Mouse (Mus musculus): Measurements from ENCODE around the gene Polr2g. TPM values are rescaled to one million over a fixed set of nuclear protein-coding genes. Genes with fewer than 3 reads are reported as not detected.

Gene Polr2g
- polyA plus RNA-seq, 2 experiments = 140 to 153 TPM

DNA sequence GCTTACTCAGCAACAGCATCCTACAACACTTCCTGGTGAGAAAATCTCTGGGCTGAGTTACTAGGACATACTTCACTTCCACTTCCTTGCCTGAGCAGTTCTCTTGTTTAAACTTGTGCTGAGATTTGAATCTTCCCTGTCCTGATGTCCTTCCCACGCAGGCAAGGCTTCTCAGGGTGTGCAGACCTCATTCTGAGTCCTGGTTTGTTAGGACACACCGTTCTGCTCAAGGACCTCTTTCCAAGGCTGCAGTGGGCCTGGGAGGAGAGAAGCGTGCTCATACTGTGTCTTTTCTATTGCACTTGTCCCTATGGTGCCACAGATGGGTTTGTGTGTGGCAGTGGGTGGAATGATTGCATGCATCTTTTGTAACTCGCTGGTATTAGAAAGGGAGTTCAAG lies 34.6 kb upstream of the Polr2g start:
- peaks cover under 1% of the 10 kb centered on the region; the same call in 1 of the 2 replicates for H3K4me1 ChIP-seq (ENCODE audit: control insufficient read depth, insufficient read depth, low read length)
- WGBS = 89% methylated on average over 4 of the region's 4 CpGs
- H3K9me3 ChIP-seq (ENCODE audit: control insufficient read depth, low read length) = no peaks in the 10 kb centered on the region
- no peak overlapping the region for H3K9ac ChIP-seq (ENCODE audit: low read depth, low read length, severe bottlenecking)
- ATAC-seq (ENCODE audit: low FRiP score, low read depth) (no peak), DNase-seq (ENCODE audit: low spot score) (no peak)
- no peak overlapping the region for H3K4me3 ChIP-seq (replicated peaks; ENCODE audit: low read length)
- TF ChIP-seq POLR2A (IDR thresholded peaks at IDR 0.05; ENCODE audit: borderline replicate concordance, extremely low read depth, insufficient read depth, insufficient read length) = no peak
- peaks cover 77% of the 10 kb centered on the region for H3K36me3 ChIP-seq (ENCODE audit: control insufficient read depth, insufficient read depth, low read length)
- no peak overlapping the region for H3K27ac ChIP-seq (replicated peaks; ENCODE audit: low read depth, low read length)
- H3K27me3 ChIP-seq (ENCODE audit: control insufficient read depth, insufficient read depth, low read length) = no peaks in the 10 kb centered on the region
- no peak overlapping the region for H3K4me2 ChIP-seq (replicated peaks; ENCODE audit: low read depth, low read length, severe bottlenecking)

DNA sequence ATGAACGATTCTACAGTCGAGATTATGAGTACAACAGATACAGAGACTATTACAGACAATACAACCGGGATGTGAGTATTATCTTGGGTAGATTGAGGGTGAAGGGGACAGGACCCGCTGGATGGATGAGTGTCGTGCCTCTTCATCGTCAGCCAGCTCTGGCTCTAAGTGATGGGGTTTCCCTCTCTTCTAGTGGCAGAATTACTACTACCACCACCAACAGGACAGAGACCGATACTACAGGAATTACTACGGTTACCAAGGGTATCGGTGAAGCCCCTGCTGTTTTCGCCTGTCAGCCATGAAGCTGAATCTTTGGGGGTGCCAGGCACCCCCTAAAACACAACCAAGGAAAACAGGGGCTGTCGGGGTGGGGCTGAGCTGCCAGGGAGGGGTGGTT lies 32.9 kb upstream of the Polr2g start:
- 88% methylated on average over 11 of the region's 11 CpGs for WGBS
- no peaks in the 10 kb centered on the region for H3K27me3 ChIP-seq (ENCODE audit: control insufficient read depth, insufficient read depth, low read length)
- no peak overlapping the region for H3K4me3 ChIP-seq (replicated peaks; ENCODE audit: low read length)
- no peaks in the 10 kb centered on the region for H3K9me3 ChIP-seq (ENCODE audit: control insufficient read depth, low read length)
- no peak overlapping the region for H3K4me2 ChIP-seq (replicated peaks; ENCODE audit: low read depth, low read length, severe bottlenecking)
- no peak overlapping the region for H3K9ac ChIP-seq (ENCODE audit: low read depth, low read length, severe bottlenecking)
- H3K27ac ChIP-seq (replicated peaks; ENCODE audit: low read depth, low read length) = no peak overlapping the region
- H3K36me3 ChIP-seq (ENCODE audit: control insufficient read depth, insufficient read depth, low read length) = peaks cover 94% of the 10 kb centered on the region
- no peaks in the 10 kb centered on the region for H3K4me1 ChIP-seq (ENCODE audit: control insufficient read depth, insufficient read depth, low read length)
- no peak for ATAC-seq (ENCODE audit: low FRiP score, low read depth)
- no peak for DNase-seq (ENCODE audit: low spot score)
- TF ChIP-seq POLR2A (IDR thresholded peaks at IDR 0.05; ENCODE audit: borderline replicate concordance, extremely low read depth, insufficient read depth, insufficient read length) = no peak

DNA sequence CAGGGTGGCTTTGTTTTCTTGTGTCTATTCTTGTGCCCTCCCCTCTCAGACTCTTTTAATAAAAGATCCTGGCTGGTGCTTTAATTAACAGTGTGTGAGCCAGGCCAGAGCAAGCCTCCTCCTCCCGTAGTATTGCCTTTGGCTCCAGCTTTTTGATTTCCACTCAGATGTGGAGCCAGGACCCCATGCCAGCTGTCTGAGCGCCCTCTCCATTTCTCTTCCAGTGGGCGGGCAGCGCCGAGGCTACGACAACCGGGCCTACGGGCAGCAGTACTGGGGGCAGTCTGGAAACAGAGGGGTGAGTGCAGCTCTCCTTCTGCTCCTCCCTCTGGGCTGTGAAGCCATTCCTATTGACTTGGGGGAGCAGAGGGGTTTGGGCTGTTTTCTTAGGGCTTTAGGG lies 32.3 kb upstream of the Polr2g start:
- Histone ChIP-seq H3K9me3 (ENCODE audit: control insufficient read depth, low read length) (no peaks in the 10 kb centered on the region), H3K36me3 (ENCODE audit: control insufficient read depth, insufficient read depth, low read length) (peaks cover 100% of the 10 kb centered on the region), H3K9ac (ENCODE audit: low read depth, low read length, severe bottlenecking) (no peak overlapping the region), H3K27me3 (ENCODE audit: control insufficient read depth, insufficient read depth, low read length) (no peaks in the 10 kb centered on the region), H3K4me1 (ENCODE audit: control insufficient read depth, insufficient read depth, low read length) (no peaks in the 10 kb centered on the region), H3K27ac (replicated peaks; ENCODE audit: low read depth, low read length) (no peak overlapping the region), H3K4me3 (replicated peaks; ENCODE audit: low read length) (no peak overlapping the region), H3K4me2 (replicated peaks; ENCODE audit: low read depth, low read length, severe bottlenecking) (no peak overlapping the region)
- 94% methylated on average over 8 of the region's 8 CpGs for WGBS
- ATAC-seq (ENCODE audit: low FRiP score, low read depth) (no peak), DNase-seq (ENCODE audit: low spot score) (no peak)
- TF ChIP-seq POLR2A (IDR thresholded peaks at IDR 0.05; ENCODE audit: borderline replicate concordance, extremely low read depth, insufficient read depth, insufficient read length) = no peak

DNA sequence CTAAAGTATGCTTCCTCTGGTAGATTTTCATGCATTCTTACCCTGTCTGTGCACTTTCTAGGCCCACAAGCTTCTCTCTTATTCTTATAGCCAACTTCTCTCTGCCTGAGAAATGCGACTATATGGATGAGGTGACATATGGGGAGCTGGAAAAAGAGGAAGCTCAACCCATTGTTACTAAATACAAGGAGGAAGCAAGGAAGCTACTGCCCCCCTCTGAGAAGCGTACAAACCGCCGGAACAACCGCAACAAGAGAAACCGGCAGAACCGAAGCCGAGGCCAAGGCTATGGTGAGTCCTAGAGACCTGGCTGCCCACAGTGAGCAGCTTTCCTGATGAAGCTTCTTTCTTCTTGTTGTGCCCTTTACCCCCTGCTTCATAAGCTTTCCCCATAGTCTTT lies 31.3 kb upstream of the Polr2g start, which contains the start of gene AC129217.1:
AC129217.1 (plus strand) TSS at position 114 of the 400 bp plus-strand sequence.
- no peak for ATAC-seq (ENCODE audit: low FRiP score, low read depth)
- no peaks in the 10 kb centered on the region for H3K27me3 ChIP-seq (ENCODE audit: control insufficient read depth, insufficient read depth, low read length)
- TF ChIP-seq POLR2A (IDR thresholded peaks at IDR 0.05; ENCODE audit: borderline replicate concordance, extremely low read depth, insufficient read depth, insufficient read length) = no peak
- no peak for DNase-seq (ENCODE audit: low spot score)
- no peaks in the 10 kb centered on the region for H3K9me3 ChIP-seq (ENCODE audit: control insufficient read depth, low read length)
- no peak within 1 kb of the TSS for H3K9ac ChIP-seq (ENCODE audit: low read depth, low read length, severe bottlenecking)
- no peak within 1 kb of the TSS for H3K4me3 ChIP-seq (replicated peaks; ENCODE audit: low read length)
- H3K4me2 ChIP-seq (replicated peaks; ENCODE audit: low read depth, low read length, severe bottlenecking) = no peak within 1 kb of the TSS
- WGBS = 88% methylated on average over 8 of the region's 8 CpGs
- peaks cover 99% of the 10 kb centered on the region for H3K36me3 ChIP-seq (ENCODE audit: control insufficient read depth, insufficient read depth, low read length)
- H3K27ac ChIP-seq (replicated peaks; ENCODE audit: low read depth, low read length) = no peak within 1 kb of the TSS
- H3K4me1 ChIP-seq (ENCODE audit: control insufficient read depth, insufficient read depth, low read length) = no peaks in the 10 kb centered on the region

DNA sequence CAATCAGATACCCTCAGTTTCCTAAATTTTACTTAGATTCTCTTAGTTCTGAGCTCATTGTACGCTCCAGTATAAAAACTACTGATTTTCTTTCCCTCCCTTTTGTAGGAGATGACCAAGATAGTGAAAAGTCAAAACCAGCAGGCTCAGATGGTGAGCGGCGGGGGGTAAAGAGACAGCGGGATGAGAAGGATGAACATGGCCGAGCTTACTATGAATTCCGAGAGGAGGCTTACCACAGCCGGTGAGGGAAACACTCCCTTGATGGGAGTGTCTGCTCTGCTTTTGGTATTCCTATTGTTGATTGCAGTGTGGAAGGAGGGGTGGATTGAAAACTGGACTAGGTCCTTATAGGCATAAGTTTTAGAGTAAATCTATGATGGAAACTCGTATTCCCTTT lies 24.3 kb upstream of the Polr2g start:
- H3K27ac ChIP-seq (replicated peaks; ENCODE audit: low read depth, low read length) = no peak overlapping the region
- TF ChIP-seq POLR2A (IDR thresholded peaks at IDR 0.05; ENCODE audit: borderline replicate concordance, extremely low read depth, insufficient read depth, insufficient read length) = no peak
- H3K4me2 ChIP-seq (replicated peaks; ENCODE audit: low read depth, low read length, severe bottlenecking) = peak overlapping the region; percentile 87
- no peaks in the 10 kb centered on the region for H3K9me3 ChIP-seq (ENCODE audit: control insufficient read depth, low read length)
- 0 out of 2 replicates have a peak overlapping the region, but pooled peaks have one; percentile 94 for H3K9ac ChIP-seq (ENCODE audit: low read depth, low read length, severe bottlenecking)
- H3K4me3 ChIP-seq (replicated peaks; ENCODE audit: low read length) = peak overlapping the region; percentile 100; the same call in 1 of the 2 replicates
- peaks cover 21% of the 10 kb centered on the region for H3K4me1 ChIP-seq (ENCODE audit: control insufficient read depth, insufficient read depth, low read length)
- peaks cover 50% of the 10 kb centered on the region for H3K36me3 ChIP-seq (ENCODE audit: control insufficient read depth, insufficient read depth, low read length)
- no peak for ATAC-seq (ENCODE audit: low FRiP score, low read depth)
- no peaks in the 10 kb centered on the region for H3K27me3 ChIP-seq (ENCODE audit: control insufficient read depth, insufficient read depth, low read length)
- 85% methylated on average over 8 of the region's 8 CpGs for WGBS
- DNase-seq (ENCODE audit: low spot score) = no peak

DNA sequence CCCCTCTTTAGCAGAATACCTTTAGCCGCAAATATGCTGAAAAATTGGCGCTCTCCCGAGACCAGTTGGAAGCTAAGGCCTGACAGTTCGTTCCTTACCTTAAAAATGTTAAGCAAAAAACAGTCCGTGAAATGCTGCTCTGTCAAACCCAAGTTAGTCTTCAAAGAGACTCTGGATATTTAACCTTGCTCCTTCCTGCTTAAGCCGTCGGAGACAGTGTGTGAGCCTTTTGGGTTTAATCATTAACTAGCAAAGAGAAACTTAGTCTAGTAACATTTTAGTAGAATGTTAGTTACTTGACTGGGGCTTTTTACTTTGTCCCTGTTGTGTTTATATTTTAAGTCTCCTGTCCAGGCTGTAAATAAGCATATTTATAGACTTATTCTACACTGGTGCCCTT lies 22.8 kb upstream of the Polr2g start:
- H3K9me3 ChIP-seq (ENCODE audit: control insufficient read depth, low read length) = no peaks in the 10 kb centered on the region
- TF ChIP-seq POLR2A (IDR thresholded peaks at IDR 0.05; ENCODE audit: borderline replicate concordance, extremely low read depth, insufficient read depth, insufficient read length) = no peak
- H3K4me1 ChIP-seq (ENCODE audit: control insufficient read depth, insufficient read depth, low read length) = peaks cover 35% of the 10 kb centered on the region
- H3K4me2 ChIP-seq (replicated peaks; ENCODE audit: low read depth, low read length, severe bottlenecking) = peak overlapping the region; percentile 87
- ATAC-seq (ENCODE audit: low FRiP score, low read depth) = no peak
- peak overlapping the region; percentile 94 for H3K9ac ChIP-seq (ENCODE audit: low read depth, low read length, severe bottlenecking)
- peaks cover 43% of the 10 kb centered on the region for H3K36me3 ChIP-seq (ENCODE audit: control insufficient read depth, insufficient read depth, low read length)
- 2% methylated on average over 7 of the region's 7 CpGs for WGBS
- no peak for DNase-seq (ENCODE audit: low spot score)
- peak overlapping the region; percentile 100 for H3K4me3 ChIP-seq (replicated peaks; ENCODE audit: low read length)
- no peaks in the 10 kb centered on the region for H3K27me3 ChIP-seq (ENCODE audit: control insufficient read depth, insufficient read depth, low read length)
- no peak overlapping the region for H3K27ac ChIP-seq (replicated peaks; ENCODE audit: low read depth, low read length)
